Mouse (Mus musculus): ENCODE measurements at regions not wholly inside any gene's neighbourhood (a gene's known extent, or its start where the extent isn't known, plus 50 kb on each side); places are given as distances from the start of the nearest gene placed in this dataset.
"Not testable (repeated sequence)": the region's sequence is repeated elsewhere in the genome, so short reads cannot be mapped to it uniquely, and the experiment has no call there.

DNA sequence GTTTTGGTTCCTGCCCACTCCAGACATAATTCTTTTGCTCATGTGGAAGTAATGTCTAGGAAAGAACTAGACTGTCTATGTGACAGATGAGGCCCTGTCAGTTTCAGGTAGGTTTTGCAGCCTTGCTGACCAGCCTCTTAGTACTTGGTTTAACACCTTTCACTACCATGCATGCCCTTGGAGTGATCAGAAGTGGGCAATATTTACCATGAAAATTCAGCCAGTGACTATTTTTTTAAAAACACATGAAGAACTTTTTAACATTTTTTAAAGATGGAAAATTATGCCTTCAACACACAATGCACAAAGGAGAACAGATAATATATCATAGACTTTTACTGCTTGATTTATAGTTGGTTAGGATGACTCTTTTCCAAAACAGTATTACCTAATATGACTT is 58.1 kb downstream of the Cox7c start:
- H3K9ac ChIP-seq (replicated peaks) = no peak overlapping the region
- H3K4me2 ChIP-seq (replicated peaks) = no peak overlapping the region
- H3K9me3 ChIP-seq = no peaks in the 10 kb centered on the region
- no peaks in the 10 kb centered on the region for H3K27me3 ChIP-seq
- H3K4me1 ChIP-seq (replicated peaks) = no peaks in the 10 kb centered on the region
- no peaks in the 10 kb centered on the region for H3K36me3 ChIP-seq
- H3K4me3 ChIP-seq (replicated peaks) = no peak overlapping the region
- no peak overlapping the region for H3K27ac ChIP-seq
- no peak for ATAC-seq

DNA sequence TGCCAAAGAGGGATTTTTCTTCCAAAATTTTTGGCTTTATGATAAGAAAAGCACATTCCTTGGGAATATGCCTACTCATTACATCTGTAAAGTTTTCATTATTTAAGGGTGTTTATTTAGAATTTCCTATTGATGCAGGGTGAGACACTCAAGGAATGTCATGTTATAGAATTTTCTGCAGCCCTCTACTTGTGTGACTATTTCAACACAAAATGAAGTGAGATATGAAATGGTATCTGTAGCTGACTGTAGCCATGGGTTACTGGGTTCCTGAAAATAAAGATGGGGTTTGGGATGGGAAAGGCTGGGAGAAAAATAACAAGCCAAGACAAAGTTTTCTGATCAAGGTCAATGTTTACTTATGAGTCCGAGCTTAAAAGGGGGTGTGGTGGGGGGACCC is 64.6 kb downstream of the Cox7c start:
- WGBS = 85% methylated on average over 1 of the region's 1 CpGs
- Histone ChIP-seq H3K4me2 (replicated peaks) (no peak overlapping the region), H3K36me3 (no peaks in the 10 kb centered on the region), H3K4me1 (replicated peaks) (no peaks in the 10 kb centered on the region), H3K27ac (no peak overlapping the region), H3K4me3 (replicated peaks) (no peak overlapping the region), H3K9me3 (no peaks in the 10 kb centered on the region), H3K27me3 (no peaks in the 10 kb centered on the region), H3K9ac (replicated peaks) (no peak overlapping the region)
- ATAC-seq = no peak

GRCm38 (mm10) chr13:85964005-85964404 is 82.7 kb downstream of the Cox7c start:
- not testable (repeated sequence) for H3K4me1 ChIP-seq (replicated peaks); ATAC-seq
- WGBS = 75% methylated on average over 2 of the region's 2 CpGs

DNA sequence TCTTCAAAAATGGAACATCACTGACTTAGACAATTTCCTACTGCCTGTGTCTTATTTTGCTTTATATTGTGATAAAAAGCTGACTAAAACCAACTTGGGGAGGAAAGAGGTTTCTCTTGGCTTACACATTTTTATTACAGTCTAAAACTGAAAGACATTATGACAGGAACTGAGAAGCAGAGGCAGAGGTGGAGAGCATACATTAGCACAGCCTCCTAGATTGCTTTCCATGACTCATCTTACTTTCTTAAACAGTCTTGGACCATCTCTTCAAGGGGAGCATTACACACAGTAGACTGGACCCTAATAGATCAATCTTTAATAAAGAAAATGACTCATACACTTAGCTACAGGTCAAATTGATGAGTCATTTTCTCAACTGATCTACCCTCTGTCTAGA is 91.4 kb downstream of the Cox7c start:
- Histone ChIP-seq H3K4me1 (replicated peaks) (no peaks in the 10 kb centered on the region), H3K9me3 (no peaks in the 10 kb centered on the region)
- no peak for ATAC-seq

More at GRCm38 (mm10) chr13:85964005-85964404, 82.7 kb downstream of the Cox7c start:
- not testable (repeated sequence) for H3K36me3 ChIP-seq; H3K4me3 ChIP-seq (replicated peaks); H3K4me2 ChIP-seq (replicated peaks); H3K9ac ChIP-seq (replicated peaks); H3K27me3 ChIP-seq; H3K27ac ChIP-seq; H3K9me3 ChIP-seq

GRCm38 (mm10) chr13:85952896-85953295 is 93.8 kb downstream of the Cox7c start:
- no peak overlapping the region for H3K4me3 ChIP-seq (replicated peaks)
- WGBS = 83% methylated on average over 6 of the region's 6 CpGs
- no peaks in the 10 kb centered on the region for H3K36me3 ChIP-seq
- H3K4me2 ChIP-seq (replicated peaks) = no peak overlapping the region
- H3K4me1 ChIP-seq (replicated peaks) = no peaks in the 10 kb centered on the region
- H3K9ac ChIP-seq (replicated peaks) = no peak overlapping the region
- H3K27me3 ChIP-seq = no peaks in the 10 kb centered on the region
- no peak for ATAC-seq
- no peak overlapping the region for H3K27ac ChIP-seq
- no peaks in the 10 kb centered on the region for H3K9me3 ChIP-seq

More for the DNA sequence above, 91.4 kb downstream of the Cox7c start:
- H3K27me3 ChIP-seq = no peaks in the 10 kb centered on the region
- no peak overlapping the region for H3K4me3 ChIP-seq (replicated peaks)
- H3K27ac ChIP-seq = no peak overlapping the region
- no peak overlapping the region for H3K4me2 ChIP-seq (replicated peaks)
- H3K9ac ChIP-seq (replicated peaks) = no peak overlapping the region
- no peaks in the 10 kb centered on the region for H3K36me3 ChIP-seq

GRCm38 (mm10) chr13:85926825-85927737 is 119.6 kb downstream of the Cox7c start:
- no peak overlapping the region for H3K4me3 ChIP-seq (replicated peaks)
- no peak overlapping the region for H3K4me2 ChIP-seq (replicated peaks)
- 56% methylated on average over 4 of the region's 4 CpGs for whole genome bisulfite sequencing
- no peak overlapping the region for H3K9ac ChIP-seq (replicated peaks)
- ATAC-seq = peak; percentile 98
- H3K27me3 ChIP-seq = no peaks in the 10 kb centered on the region
- H3K36me3 ChIP-seq = no peaks in the 10 kb centered on the region
- peaks cover 16% of the 10 kb centered on the region for H3K4me1 ChIP-seq (replicated peaks)
- peak overlapping the region; percentile 48 for H3K27ac ChIP-seq
- no peaks in the 10 kb centered on the region for H3K9me3 ChIP-seq

DNA sequence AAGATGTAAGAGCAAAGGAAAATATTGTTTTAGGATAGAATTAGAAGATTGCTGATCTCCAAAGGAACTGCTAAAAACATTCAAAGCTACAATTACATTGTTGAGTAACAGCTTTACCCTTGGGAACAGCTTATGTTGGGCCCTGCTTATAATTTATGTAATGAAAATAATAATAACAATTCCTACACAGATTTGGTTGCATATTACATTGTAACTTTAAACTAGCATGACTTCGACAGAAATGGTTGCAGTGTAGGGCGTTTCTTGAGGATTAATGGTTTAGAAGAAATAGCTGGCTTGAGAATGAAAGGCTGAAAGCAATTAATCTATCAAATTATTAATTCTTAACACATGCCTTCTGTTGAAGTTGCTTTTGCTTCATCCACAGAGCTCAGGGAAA is 120.4 kb downstream of the Cox7c start:
- WGBS = 73% methylated on average over 2 of the region's 2 CpGs
- H3K4me3 ChIP-seq (replicated peaks) = no peak overlapping the region
- no peaks in the 10 kb centered on the region for H3K9me3 ChIP-seq
- no peak overlapping the region for H3K4me2 ChIP-seq (replicated peaks)
- no peak overlapping the region for H3K9ac ChIP-seq (replicated peaks)
- H3K27me3 ChIP-seq = no peaks in the 10 kb centered on the region
- ATAC-seq = no peak
- no peaks in the 10 kb centered on the region for H3K36me3 ChIP-seq
- H3K4me1 ChIP-seq (replicated peaks) = peaks cover 16% of the 10 kb centered on the region
- peak overlapping the region; percentile 48; the same call in 1 of the 2 replicates for H3K27ac ChIP-seq

DNA sequence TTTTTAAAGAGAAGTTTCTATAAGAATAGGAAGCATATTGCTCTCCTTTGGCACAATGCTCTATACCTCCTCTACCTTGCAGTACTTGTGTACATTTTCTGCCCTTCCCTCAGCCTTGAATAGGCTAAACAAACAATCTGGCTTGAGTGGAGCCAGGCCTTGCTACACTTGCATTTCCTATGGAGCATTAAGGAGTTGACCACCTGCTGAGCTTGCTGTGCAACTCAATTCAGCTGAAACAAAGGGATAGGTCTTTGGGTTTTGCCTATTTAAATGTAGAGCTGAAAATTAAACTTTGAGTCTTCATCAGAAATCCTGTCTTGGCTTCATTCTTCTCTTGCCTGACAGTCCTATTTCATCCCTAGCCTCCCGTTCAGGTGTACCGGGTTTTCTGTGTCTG is 124.0 kb downstream of the Cox7c start:
- whole genome bisulfite sequencing = 93% methylated on average over 2 of the region's 2 CpGs
- peaks cover 16% of the 10 kb centered on the region for H3K4me1 ChIP-seq (replicated peaks)
- H3K36me3 ChIP-seq = no peaks in the 10 kb centered on the region
- no peaks in the 10 kb centered on the region for H3K9me3 ChIP-seq
- no peak for ATAC-seq
- no peak overlapping the region for H3K9ac ChIP-seq (replicated peaks)
- H3K4me2 ChIP-seq (replicated peaks) = no peak overlapping the region
- no peak overlapping the region for H3K4me3 ChIP-seq (replicated peaks)
- H3K27me3 ChIP-seq = no peaks in the 10 kb centered on the region
- H3K27ac ChIP-seq = no peak overlapping the region

DNA sequence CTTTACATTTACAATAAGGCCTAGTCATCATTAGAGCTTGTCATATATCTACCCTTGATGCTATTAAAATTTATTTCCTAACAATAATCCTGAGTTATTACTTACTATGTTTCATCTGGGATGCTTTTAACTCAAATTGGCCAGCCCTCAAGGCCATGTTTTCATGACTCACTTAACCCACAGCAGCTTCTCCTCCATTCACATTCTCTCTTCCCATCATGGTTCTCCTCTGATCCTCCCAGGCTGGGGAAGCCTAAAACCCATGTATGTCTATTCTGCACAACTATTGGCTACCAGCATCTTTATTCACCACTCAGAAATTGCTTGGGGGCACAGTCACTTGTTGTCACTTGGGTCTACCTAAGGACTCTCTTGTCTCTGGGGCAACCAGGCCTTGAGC is 144.9 kb downstream of the Cox7c start:
- ATAC-seq = no peak
- no peaks in the 10 kb centered on the region for H3K9me3 ChIP-seq
- no peak overlapping the region for H3K9ac ChIP-seq (replicated peaks)

DNA sequence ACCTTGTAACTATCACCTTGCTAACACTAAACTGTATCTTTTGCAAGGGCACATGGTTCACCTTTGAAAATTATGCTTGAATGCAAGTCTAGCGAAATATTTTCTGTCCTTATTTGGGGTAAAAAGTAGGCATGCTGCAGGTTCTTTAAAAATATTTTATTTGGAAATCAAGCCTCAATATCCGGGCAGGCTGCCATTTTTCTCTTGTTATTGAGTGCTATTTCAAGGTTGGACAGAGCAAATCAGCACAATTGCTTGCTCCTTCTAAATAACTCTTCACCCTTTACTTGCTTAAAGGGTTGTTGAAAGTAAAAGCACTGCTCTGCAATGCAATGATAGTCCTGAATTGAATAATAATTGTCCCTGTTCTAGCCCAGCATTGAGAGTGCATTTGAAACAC is 149.0 kb downstream of the Cox7c start:
- H3K4me3 ChIP-seq (replicated peaks) = no peak overlapping the region
- H3K4me2 ChIP-seq (replicated peaks) = no peak overlapping the region
- no peaks in the 10 kb centered on the region for H3K4me1 ChIP-seq (replicated peaks)
- 77% methylated on average over 2 of the region's 2 CpGs for WGBS
- no peak for ATAC-seq
- H3K36me3 ChIP-seq = no peaks in the 10 kb centered on the region
- H3K9ac ChIP-seq (replicated peaks) = no peak overlapping the region
- no peak overlapping the region for H3K27ac ChIP-seq
- H3K9me3 ChIP-seq = no peaks in the 10 kb centered on the region
- no peaks in the 10 kb centered on the region for H3K27me3 ChIP-seq

More for the DNA sequence above, 144.9 kb downstream of the Cox7c start:
- no peaks in the 10 kb centered on the region for H3K36me3 ChIP-seq
- H3K27ac ChIP-seq = no peak overlapping the region
- H3K4me3 ChIP-seq (replicated peaks) = no peak overlapping the region
- no peaks in the 10 kb centered on the region for H3K4me1 ChIP-seq (replicated peaks)
- no peaks in the 10 kb centered on the region for H3K27me3 ChIP-seq
- no peak overlapping the region for H3K4me2 ChIP-seq (replicated peaks)

DNA sequence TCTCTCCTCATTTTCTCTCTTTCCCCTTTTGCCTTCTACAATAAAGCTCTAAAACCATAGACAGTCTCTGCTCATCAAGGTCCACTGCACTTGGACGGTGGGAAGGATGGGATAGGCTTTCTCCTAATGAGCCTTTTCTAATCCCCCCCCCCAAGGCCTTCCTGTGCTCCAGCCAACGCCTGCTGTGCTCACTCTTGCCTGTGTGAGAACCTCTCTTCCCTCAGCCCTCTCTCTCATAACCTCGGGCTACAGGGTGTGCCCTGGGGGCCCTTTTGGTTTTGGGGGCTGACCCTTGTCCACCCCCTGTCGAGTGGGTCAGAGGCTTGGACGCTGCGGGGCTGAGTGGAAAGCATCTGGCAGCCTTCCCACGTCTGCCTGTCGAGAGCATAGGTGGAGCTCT is 151.6 kb downstream of the Cox7c start:
- H3K4me2 ChIP-seq (replicated peaks) = no peak overlapping the region
- no peaks in the 10 kb centered on the region for H3K9me3 ChIP-seq
- H3K36me3 ChIP-seq = no peaks in the 10 kb centered on the region
- WGBS = 23% methylated on average over 8 of the region's 8 CpGs
- no peak for ATAC-seq
- H3K4me1 ChIP-seq (replicated peaks) = no peaks in the 10 kb centered on the region
- H3K27me3 ChIP-seq = no peaks in the 10 kb centered on the region
- no peak overlapping the region for H3K4me3 ChIP-seq (replicated peaks)
- H3K9ac ChIP-seq (replicated peaks) = no peak overlapping the region
- no peak overlapping the region for H3K27ac ChIP-seq

- H3K27me3 ChIP-seq; H3K9ac ChIP-seq (replicated peaks); H3K27ac ChIP-seq; ATAC-seq; H3K4me3 ChIP-seq (replicated peaks); H3K9me3 ChIP-seq; H3K36me3 ChIP-seq; H3K4me2 ChIP-seq (replicated peaks); H3K4me1 ChIP-seq (replicated peaks): not testable (repeated sequence)
These were observed 156.9 kb downstream of the Cox7c start for GRCm38 (mm10) chr13:85889846-85890245.

DNA sequence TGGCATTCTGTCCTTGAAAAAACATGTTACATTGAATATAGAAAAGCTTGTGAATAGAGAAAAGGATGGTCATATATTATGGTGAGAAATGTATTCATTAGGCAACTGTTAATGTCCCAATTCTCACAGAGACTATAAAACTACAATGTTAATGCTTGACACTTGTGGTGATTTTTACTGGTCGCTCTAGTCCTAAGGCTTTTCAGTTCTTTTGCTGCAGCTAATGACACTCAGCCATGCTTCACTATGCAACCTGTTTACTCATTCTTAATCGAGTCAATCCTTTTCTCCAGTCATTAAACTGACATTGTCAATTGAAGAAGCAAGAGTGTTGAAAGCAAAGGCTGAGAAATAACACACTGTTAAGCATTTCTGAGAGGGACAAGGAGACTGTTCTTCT is 163.9 kb downstream of the Cox7c start:
- no peaks in the 10 kb centered on the region for H3K36me3 ChIP-seq
- H3K4me2 ChIP-seq (replicated peaks) = no peak overlapping the region
- no peak for ATAC-seq
- no peaks in the 10 kb centered on the region for H3K27me3 ChIP-seq
- no peak overlapping the region for H3K4me3 ChIP-seq (replicated peaks)
- H3K4me1 ChIP-seq (replicated peaks) = no peaks in the 10 kb centered on the region
- H3K27ac ChIP-seq = no peak overlapping the region
- no peaks in the 10 kb centered on the region for H3K9me3 ChIP-seq
- WGBS = 84% methylated on average over 2 of the region's 2 CpGs
- no peak overlapping the region for H3K9ac ChIP-seq (replicated peaks)

Data from midbrain, embryonic 13.5 days (tissue).